Mouse (Mus musculus) gastrocnemius, postnatal 4 days (tissue): ENCODE results near the gene Ggt7. TPM values are rescaled to one million over a fixed set of nuclear protein-coding genes. Genes with fewer than 3 reads are reported as not detected.
A peak's percentile ranks its signal among the peaks of the same experiment; 100 is the strongest.
"Not testable (repeated sequence)": the region's sequence is repeated elsewhere in the genome, so short reads cannot be mapped to it uniquely, and the experiment has no call there.

Source experiments
- DNase-seq, 2 experiments: peaks; one replicate each; pipeline ENCODE4 v3.0.0; 2021 to 2022; ENCODE audit warnings: low spot score in 2 of 2, mixed read lengths in 2 of 2
- long read RNA-seq, 2 experiments: library from polyadenylated mRNA; stranded (forward); transcript quantifications; one replicate each; pipeline ENCODE4 v2.0.0; 2021
- total RNA-seq, 2 experiments: library from RNA; stranded (reverse); gene quantifications; 2 replicates each; pipeline ENCODE4 v1.2.3; 2021

Ggt7 gene
- total RNA-seq = 1 to 10 TPM; 1.8 to 2.6 TPM
- long read RNA-seq, experiment 1, partial matches to known transcripts = 4 of 7 reads
- long read RNA-seq, experiment 1, other reads (novel, unspliced or antisense) = 1 of 7 reads
- long read RNA-seq, experiment 2, partial matches to known transcripts = 1 of 5 reads
- long read RNA-seq, experiment 2, other reads (novel, unspliced or antisense) = 1 of 5 reads

DNA sequence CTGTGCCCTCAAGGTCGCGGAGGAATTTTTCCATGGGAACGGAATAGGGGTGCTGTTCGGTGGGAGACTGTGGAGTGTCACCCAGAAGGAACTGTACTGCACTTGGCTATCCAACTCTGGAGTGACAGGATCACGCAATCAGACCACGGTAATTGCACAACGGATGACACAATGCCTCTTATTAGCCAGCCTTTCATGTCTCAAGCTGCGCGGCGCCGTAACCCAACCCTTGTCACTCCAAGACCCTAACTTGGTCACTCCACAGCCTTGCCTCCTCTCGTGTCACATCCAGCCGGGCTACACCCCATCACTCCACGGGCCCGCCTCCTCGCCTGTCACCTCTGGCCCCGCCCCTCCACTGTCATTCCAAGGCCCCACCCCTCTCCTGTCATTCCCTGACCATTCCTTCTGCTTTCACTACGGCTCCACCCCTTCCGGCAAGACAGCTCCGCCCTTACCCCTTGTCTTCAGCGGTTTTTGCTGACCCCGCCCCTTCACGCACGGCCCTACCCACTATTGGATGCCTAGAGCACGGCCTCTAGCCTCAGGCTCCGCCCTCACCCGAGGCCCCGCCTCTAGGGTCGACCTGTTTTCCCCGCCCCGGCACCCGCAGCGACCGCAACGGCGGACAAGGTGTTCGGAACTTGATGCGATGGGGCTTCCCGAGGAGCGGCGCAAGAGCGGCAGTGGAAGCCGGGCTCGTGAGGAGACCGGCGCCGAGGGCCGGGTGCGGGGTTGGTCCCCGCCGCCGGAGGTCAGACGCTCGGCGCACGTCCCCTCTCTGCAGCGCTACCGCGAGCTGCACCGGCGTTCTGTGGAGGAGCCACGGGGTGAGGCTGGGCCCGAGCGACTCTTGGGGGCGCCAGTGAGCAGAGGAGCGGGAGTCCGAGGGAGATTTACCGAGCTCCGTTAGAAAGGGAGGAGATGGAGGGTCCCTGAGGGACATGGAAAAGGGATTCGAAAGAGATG lies at the start of gene Ggt7, which contains the start of gene Acss2:
Ggt7 (minus strand) TSS at position 783 of the 969 bp plus-strand sequence.
Acss2 (plus strand) TSS at position 494 of the 969 bp plus-strand sequence.
- peak; percentile 89 to 98 for DNase-seq

DNA sequence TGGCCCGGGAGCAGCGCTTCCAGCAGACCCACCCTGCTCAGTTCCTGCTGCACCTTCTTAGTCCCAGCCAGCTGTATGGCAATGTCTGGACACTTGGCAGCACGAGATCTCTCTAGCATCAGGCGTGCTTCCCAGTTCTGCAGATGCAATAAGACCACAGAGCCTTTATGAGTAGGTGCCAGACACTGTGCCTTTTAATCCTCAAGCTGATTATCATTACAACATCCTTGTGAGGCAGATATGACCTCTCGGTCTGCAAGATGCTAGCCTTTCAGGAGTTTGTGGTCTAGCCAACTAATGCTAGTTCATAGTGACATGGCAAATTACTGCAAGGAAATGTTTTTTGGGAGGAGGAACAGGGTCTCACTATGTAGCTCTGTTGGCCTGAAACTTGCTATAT lies 49.7 kb upstream of the Ggt7 start:
- no peak for DNase-seq

- DNase-seq = no peak
These were observed 44.9 kb upstream of the Ggt7 start for GRCm38 (mm10) chr2:155562934-155563333.

DNA sequence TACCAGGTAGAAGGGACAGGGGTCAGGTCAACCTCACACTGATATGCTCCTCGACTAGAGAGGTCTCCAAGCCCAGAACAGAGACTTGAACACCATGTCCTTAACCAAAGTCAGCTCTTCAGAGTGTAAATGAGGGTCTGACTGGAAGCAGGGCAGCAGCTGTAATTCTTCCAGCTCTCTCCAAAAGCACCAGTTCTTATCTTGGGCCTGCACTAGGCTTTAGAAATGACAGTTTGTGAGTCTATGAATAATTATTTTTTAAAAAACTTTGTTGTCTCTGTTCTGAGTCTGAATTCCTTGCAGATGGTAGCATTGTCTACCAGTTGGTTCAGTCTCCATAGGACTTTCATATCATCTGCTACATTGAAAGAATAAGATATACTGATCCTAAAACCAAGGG lies 44.2 kb upstream of the Ggt7 start:
- DNase-seq = no peak

- DNase-seq = no peak
These were observed 36.5 kb upstream of the Ggt7 start for GRCm38 (mm10) chr2:155554426-155554985.

DNA sequence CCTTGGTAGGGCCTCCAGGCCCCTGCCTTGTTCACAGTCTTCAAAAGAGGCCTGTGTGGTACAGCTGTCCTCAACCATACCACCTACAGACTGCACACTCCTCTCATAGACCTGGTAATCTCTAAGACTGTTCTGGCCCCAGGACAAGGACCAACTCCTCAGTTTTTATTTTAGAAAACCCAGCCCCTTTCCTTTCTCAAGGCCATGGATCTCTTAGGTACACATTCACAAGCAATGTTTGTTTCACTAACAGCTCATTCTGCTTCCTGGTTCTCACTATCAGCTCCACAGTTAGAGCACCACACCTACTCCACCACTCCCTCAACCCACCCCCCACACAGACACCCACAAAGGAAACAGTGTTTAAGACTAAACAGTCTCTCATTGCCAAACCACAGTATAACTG lies 34.9 kb upstream of the Ggt7 start:
- no peak for DNase-seq

DNA sequence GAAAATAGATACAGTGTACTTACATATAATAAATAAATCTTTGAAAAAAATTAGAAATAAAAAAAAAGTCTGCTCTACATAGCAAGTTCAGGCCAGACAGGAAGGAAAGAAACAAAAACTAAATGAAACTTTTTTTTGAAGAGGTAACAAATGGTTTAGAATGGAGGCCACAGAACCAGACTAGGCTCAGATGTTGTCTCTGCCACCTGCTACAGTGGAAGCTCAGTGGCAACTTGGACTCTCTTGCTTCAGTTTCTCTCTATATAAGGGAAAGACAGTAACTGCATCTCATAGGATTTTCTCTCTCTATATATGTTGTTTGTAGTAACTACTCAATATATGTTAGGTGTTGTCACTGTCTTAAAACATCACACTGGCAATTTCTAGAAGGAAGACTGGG lies 34.3 kb upstream of the Ggt7 start:
- DNase-seq = no peak

DNA sequence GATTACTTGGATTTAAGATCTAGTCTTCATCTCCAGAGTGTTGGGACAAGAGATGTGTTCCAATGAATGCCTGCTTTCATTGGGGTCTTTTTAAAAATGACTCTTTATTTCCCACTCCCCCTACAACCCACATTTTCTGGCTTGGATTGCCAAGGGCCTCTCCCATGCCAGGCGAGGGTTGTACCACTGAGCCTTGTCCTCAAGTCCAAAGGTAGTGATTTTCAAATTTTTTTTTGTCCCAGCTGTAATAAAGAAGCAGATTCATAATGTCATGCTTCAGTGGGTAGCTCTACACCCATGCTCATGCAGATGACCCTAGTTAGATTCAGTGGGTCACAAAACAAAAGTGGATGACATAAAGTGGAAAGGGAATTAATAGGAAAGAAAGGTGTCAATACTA lies 28.9 kb upstream of the Ggt7 start:
- DNase-seq = no peak

DNA sequence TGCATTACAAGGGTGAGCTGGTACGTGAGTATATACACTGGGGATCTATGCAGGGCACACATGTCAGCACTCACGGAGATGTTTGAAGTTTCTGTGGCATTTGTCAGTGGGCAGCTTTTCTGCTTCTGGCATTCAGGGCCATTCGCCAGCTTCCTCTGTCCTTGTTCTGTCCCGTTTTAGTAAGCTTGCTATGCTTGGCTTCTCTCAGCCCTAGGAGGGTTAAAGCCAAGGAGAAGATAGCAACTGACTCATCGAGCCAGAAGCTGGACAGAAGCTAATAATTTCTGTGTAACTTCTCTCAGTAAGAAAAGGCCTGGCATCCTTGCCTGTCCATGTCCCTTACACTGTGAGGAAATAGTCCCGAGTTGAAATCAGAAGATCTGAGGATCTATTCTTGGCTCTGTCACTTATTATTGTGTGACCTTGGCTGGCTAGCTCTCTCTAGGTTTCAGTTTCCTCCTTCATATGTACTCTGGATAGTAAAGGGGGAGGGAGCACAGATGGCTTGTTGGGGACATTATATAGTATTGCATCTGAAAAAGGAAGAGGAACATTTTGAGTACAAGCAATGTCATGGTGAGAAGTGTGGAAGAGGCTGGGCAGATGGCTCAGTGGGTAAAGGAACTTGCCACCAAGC lies 22.9 kb upstream of the Ggt7 start:
- no peak for DNase-seq

DNA sequence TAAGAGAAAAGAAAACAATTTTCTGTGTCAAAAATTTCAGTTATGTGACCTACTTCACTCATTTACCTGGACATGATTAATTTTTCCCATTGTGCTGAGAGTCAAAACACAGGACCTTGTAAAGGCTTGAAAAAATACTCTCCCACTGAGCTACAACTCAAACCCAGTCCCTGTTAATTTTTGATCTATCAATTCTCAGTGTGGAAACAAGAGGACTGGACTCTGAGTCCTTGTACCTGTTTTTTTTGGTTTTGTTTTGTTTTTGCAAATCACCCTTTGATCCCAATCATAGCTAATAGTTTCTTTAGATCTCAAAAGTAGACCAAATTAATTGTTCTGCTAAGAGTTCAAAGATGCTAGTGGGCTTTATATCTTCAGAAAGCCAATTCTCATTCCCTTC lies 21.7 kb upstream of the Ggt7 start:
- no peak for DNase-seq

- DNase-seq = not testable (repeated sequence)
These were observed 20.5 kb upstream of the Ggt7 start for GRCm38 (mm10) chr2:155538463-155539057.

DNA sequence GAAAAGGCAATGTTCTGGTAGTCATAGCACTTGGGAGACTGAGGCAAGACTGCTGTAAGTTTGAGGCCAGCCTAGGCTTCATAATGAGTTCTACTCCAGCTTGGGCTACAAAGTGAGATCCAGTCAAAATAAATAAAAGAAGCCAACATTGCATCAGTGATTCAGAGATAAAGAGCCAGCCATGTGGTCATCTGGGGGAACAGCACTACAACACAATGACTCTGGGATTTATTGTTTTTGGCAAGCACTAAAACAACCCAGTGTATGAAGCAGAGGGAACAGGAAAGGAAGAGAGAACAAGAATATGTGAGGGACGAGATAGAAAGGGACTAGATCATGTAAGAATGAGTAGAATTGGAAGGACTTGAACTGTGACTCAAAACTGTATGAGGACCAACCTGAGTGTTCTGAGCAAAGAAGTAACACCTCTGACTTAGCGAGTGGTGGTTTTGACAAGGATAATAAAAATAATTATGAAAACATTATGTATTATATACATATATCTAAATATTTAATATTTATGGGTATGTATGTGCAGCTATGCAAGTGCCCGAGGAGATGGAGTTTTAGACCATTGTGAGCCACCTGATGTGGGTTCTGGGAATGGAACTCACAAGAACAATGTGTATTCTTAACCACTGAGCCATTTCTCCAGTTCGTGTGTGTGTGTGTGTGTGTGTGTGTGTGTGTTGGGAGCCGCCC lies 19.9 kb upstream of the Ggt7 start:
- DNase-seq = no peak

GRCm38 (mm10) chr2:155536292-155536691 lies 18.3 kb upstream of the Ggt7 start:
- no peak for DNase-seq

- DNase-seq = no peak
These were observed 9.3 kb upstream of the Ggt7 start for GRCm38 (mm10) chr2:155527367-155527766.

GRCm38 (mm10) chr2:155524378-155524777 lies 6.3 kb upstream of the Ggt7 start:
- no peak for DNase-seq

DNA sequence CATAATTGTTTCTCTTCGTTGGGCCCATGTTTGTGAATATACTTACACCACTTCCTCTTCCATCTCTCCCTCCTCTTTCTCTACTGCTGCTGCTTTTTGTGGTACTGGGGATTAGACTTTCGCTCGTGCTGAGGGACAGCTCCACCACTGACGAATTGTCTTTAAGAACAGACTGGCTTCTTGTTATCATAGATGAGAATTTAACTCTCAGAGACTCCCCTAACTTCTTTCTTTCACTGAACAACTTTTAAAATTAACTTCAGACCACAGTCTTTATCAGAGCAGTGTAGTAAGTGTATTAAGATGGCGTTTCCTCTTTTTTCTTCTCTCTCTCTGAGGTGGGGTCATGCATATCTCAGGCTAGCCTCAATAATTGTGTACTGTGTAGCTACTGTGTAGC lies 5.7 kb upstream of the Ggt7 start:
- no peak for DNase-seq

- DNase-seq = no peak
These were observed 664 bp upstream of the Ggt7 start for GRCm38 (mm10) chr2:155518531-155519270.

DNA sequence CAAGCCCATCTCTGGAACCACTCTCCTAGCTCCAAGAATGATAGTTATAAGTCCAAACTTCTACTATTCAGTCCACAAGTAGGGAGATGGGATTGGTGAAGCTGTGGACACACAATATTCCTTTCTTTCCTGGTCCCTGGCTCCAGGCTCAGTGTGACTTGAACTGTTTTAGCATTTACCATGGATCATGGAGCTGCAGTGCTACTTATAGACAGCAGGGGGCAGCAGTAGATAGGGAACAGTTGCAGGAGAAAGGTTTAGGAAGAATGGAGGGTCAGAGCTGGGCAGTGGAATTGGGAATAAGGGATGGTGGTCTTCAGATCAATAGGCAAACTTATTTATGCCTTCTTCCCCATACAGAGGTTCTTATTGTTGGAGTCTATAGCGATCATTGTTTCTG lies 2.1 kb downstream of the Ggt7 start:
- DNase-seq = peak in 1 of 2 experiments; percentile 51

- peak; percentile 67 to 71 for DNase-seq
These were observed 3.4 kb downstream of the Ggt7 start for GRCm38 (mm10) chr2:155514666-155515065.

- no peak for DNase-seq
These were observed 4.5 kb downstream of the Ggt7 start for GRCm38 (mm10) chr2:155513543-155513942.
